Mouse (Mus musculus) spleen, embryonic (tissue): Measurements from ENCODE around the gene Hoxa5.

ENCODE experiments used
- CTCF ChIA-PET: fragments of 350-600 bp; sonication (Branson Sonifier 250); formaldehyde crosslinking; loops from one replicate; lab custom pipeline; 2022; lab: Charles Lee

Gene Hoxa5

GRCm38 (mm10) chr6:52167176-52167575, 37.2 kb downstream of the Hoxa5 start:
- CTCF ChIA-PET: no interaction called here

DNA sequence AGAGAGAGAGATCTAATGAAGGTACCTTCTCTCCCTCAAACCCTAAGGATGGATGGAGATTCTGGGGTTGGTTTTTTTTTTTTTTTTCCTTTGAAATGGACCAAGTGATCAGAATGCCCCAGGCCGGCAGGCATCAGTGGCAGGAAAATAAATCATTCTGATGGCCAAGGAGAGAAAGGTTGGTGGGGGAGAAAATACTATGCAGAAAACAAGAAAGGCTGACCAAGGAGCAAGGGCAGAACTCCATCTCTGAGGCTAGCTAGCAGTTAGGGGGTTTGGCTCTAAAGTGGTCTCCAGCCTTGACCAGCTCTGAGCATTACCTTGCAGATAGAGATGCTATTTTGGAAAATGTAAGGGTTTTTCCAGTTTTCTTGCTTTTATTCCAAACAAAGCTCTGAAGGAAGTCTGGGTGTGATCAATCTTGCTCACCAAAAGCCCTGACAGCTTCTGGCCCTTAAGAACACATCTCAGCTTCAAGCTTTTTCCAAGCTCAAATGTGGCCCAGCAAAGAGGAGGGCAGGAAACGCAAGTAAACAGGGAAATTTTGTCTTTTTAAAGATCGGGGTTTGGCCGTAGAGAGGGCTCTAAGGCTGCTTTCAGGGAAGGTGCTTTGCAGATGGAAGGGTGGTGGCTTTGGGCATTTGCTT, 37.8 kb downstream of the Hoxa5 start:
- CTCF ChIA-PET: no interaction called here

- CTCF ChIA-PET: no interaction called here
Observed at GRCm38 (mm10) chr6:52165441-52166370, 38.7 kb downstream of the Hoxa5 start.

DNA sequence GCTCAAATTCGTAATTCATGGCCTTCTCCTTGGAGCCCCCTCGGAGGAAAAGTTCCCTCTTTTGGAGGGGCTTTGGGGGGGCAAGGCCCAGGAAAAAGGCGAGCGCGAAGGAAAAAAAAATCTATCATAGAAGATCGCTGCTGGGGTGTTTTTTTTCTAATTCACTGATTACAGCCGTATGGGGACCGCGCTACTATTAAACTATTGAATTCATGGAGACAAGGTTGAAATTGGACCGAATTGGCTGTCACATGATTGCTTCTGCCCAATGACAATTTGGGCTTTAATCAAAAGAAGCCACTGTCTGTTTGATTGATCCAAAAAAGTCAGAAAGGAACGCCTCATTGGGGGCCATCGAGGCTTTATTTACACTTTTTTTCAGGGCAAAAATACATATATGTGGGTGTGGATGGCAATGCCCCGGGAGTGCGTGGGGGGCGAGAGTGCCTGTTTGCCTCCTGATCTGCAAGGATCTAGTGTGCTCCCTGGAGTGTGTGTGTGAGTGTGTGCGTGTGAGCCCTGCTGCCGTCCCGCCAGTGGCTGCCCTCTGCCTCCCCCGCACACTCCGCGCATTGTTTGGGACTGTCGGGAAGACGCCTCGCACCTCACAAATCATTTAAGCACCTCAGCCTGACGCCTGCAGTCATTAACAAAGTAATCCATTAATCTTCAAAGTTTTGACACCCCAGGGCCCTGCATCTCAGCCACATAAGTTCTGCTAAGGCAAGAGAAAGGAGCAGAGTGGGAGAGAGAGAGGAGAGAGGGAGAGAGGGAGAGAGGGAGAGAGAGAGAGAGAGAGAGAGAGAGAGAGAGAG, 39.6 kb downstream of the Hoxa5 start, which contains the start of gene Hoxa2:
Gene Hoxa2, minus strand, starts transcription at position 206 of the 815 bp plus-strand sequence.
- CTCF ChIA-PET: no interaction called here

- CTCF ChIA-PET: no interaction called here
Observed at GRCm38 (mm10) chr6:52164051-52164625, 40.2 kb downstream of the Hoxa5 start.

- CTCF ChIA-PET: no interaction called here
Observed at GRCm38 (mm10) chr6:52163366-52164031, 40.9 kb downstream of the Hoxa5 start.

- CTCF ChIA-PET: no interaction called here
Observed at GRCm38 (mm10) chr6:52162611-52163365, 41.6 kb downstream of the Hoxa5 start.

DNA sequence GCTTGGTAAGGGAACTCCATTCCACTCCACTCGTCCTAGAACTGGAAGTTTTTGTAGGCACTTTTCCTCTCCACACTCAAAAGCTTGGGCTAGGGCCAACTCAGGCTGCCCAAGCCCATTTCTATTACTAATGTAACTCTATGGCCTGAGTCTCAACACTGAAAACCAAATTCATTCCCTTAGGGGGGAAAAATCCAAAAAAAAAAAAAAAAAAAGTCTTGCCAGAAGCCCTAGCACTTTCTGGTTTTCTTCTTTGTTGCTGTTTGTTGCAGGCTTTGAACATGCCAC, 42.4 kb downstream of the Hoxa5 start:
- CTCF ChIA-PET: no interaction called here

DNA sequence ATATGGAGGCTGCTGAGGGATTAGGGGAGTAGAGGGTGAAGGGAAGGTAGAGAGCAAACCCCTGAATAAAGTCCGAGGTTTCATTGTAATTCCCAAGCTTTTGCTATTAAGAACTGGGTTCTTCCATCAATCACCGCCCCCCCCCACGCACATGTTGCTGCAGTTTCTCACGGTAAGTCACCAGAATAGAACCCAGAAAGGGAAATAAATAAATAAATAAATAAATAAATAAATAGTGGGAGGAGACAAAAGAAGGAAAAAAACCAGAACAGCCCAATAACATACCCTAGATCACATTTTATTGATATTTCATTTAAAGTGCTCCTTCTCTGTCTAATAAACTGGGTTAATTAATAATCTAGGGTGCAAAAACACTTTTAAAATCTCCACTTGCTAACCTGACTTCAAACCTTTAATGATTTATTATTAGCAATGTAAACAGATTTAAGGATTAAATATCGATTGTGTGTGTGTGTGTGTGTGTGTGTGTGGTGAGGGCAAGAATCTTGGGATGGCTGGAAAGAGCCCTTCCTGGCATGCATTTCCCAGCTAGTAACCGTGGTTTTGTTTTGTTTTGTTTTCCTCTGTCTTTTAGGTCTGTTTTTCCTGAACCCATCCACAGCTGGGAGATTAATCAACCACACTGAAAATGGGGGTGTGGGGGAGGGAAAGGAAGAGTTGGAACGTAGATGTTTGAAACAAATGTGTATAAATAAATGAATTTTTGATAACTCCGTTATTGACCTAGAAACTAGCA, 42.9 kb downstream of the Hoxa5 start:
- CTCF ChIA-PET: interaction anchor here (0.6 to 0.9 kb wide), 2 partner anchors 64 to 1970 kb away, joined by 3 to 4 read pairs; no protein-coding TSS in a partner anchor

- CTCF ChIA-PET: interaction anchor here (0.6 to 0.9 kb wide), 2 partner anchors 64 to 1970 kb away, joined by 3 to 4 read pairs; no protein-coding TSS in a partner anchor
Observed at GRCm38 (mm10) chr6:52160511-52161335, 43.7 kb downstream of the Hoxa5 start.

DNA sequence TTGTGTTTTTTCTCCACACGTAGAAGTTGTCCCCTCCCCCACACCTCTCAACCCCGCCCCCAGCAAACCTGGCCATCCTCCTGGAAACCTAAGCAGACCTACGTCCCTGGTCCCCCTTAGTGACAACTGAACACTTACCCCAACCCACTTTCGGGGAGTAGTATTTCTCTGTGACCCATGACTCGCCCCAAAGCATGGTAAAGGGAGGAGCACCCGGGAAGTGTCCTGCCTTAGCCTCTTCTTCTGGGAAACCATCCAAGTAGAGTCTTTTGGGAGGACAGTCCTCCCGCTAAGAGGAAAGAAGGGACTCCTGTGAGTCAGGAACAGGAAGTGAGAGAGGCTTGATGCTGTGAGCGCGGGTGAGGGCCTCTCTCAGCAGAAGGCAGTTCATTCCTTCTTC, 44.4 kb downstream of the Hoxa5 start:
- CTCF ChIA-PET: no interaction called here

DNA sequence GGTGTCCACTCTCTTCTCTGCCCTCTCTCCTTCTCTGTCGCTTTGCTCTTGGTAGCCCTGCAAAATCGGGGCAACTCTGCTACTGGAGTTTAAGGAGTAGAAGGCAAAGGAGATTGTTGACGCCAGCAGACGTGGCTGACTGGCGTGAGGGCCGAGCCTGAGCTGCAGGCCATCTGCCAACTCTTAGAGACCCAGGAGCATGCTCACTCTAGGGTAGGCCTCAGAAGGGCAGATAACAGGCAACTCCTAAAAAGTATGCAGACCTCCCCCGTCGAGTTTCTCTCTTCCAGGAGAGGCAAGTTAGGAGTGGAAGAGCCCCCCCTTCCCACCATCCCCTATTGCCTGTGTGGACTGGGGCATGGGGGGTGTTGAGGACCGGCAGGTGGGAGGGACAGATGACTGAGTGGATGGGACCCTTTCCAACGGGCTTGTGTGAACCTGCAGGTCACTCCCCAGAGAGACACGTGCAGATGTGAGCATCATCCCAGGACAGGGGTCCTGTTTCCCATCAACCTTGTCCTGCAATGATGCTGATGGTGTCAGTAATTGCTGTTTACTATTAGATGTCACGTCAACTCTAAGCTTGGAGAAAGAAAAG, 45.1 kb downstream of the Hoxa5 start:
- CTCF ChIA-PET: no interaction called here

GRCm38 (mm10) chr6:52158276-52159051, 45.9 kb downstream of the Hoxa5 start, which contains the start of gene Hoxa1:
Gene Hoxa1, minus strand, starts transcription at chr6:52158317.
- CTCF ChIA-PET: no interaction called here

GRCm38 (mm10) chr6:52157466-52158275, 46.7 kb downstream of the Hoxa5 start:
- CTCF ChIA-PET: no interaction called here

DNA sequence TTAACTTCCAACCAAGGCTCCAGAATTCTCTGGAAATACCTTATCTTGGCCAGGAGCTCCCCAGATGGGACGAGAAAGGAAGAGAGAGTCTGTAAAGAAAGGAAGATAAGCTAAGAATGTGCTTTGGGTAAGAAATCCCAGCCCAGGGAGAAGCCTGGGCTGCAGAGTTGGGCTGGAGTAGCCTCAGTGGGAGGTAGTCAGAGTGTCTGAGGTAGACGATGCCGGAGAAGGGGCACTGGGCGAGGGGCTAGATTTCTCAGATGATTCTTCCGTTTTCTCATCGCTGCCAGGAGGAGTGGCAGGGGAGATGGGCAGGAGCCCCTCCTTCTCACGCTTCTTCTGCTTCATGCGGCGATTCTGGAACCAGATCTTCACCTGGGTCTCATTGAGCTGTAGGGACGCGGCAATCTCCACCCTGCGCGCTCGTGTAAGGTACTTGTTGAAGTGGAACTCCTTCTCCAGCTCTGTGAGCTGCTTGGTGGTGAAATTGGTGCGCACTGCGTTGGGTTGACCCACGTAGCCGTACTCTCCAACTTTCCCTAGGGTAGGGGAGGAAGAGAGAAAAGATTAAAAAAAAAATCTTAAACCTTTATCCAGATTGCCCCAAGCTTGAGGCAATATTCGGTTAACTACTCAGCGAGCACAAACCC, 47.7 kb downstream of the Hoxa5 start:
- CTCF ChIA-PET: no interaction called here

DNA sequence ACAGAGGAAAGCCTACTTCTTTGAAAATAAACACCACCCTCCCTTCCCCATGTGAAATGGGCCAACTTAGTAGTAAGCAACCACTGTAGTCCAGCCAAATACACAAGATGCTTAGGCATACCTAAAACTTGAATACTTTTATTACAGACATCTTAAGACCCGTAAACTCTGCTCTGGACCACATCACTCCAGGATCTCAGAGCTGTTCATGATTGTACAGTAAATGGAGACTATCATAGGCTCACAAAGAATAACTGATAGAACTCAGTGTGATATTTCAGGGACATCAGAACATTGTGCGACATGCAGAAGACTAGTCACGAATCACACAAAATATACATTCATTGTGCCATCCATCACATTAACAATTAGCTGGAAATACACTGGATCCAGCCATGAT, 48.9 kb downstream of the Hoxa5 start:
- CTCF ChIA-PET: no interaction called here
